In genomic region chr5:150168712-150169111, GRCm38 (mm10) we compare ENCODE assay signal across 7 mouse cellular contexts. TPM values are rescaled to one million over a fixed set of nuclear protein-coding genes. Genes with fewer than 3 reads are reported as not detected.
A peak's percentile ranks its signal among the peaks of the same experiment; 100 is the strongest.
DNase-seq lines count a peak whose midpoint lies in the region; TF ChIP-seq lines count a peak whose summit lies in the region.

No protein-coding gene starts in this region.

- no peak for TF ChIP-seq POLR2A in bone marrow, adult 2 months (IDR thresholded peaks at IDR 0.05; ENCODE audit: borderline replicate concordance, control insufficient read depth, low read depth, low read length)
- no peak for TF ChIP-seq POLR2A in embryonic fibroblast, embryonic 13.5 days (IDR thresholded peaks at IDR 0.05; ENCODE audit: low read depth, low read length)

- H3K27ac ChIP-seq in ES-E14 (ENCODE audit: insufficient read depth, low read depth, low read length, poor library complexity, severe bottlenecking) = no peak overlapping the region
- no peak overlapping the region for H3K27ac ChIP-seq in bone marrow, adult 2 months (ENCODE audit: control insufficient read depth, insufficient read depth, low read depth, low read length, poor library complexity)
- H3K27ac ChIP-seq in embryonic fibroblast, embryonic 13.5 days (ENCODE audit: insufficient read depth, low read length) = no peak overlapping the region

- in situ Hi-C loops in ES-E14 (cut with MboI; ENCODE audit: low sequenced_read_pairs in 2 of 2, unreplicated experiment in 2 of 2) = no loop called here

- H3K4me1 ChIP-seq in ES-E14 (ENCODE audit: control insufficient read depth in 2 of 2, insufficient read depth in 2 of 2, low read length in 2 of 2, poor library complexity in 1 of 2) = peaks cover 2% of the 10 kb centered on the region in 2 experiments; a peak in 2 of 4 replicates
- H3K4me1 ChIP-seq in bone marrow, adult 2 months (ENCODE audit: control insufficient read depth, insufficient read depth, low read length) = no peaks in the 10 kb centered on the region; the same call in 1 of the 2 replicates
- H3K4me1 ChIP-seq in embryonic fibroblast, embryonic 13.5 days (ENCODE audit: control insufficient read depth, insufficient read depth, low read length) = no peaks in the 10 kb centered on the region

- WGBS in bone marrow, adult 2 months = 3% methylated on average over 9 of the region's 9 CpGs
- WGBS in large intestine, adult 2 months = 4% methylated on average over 9 of the region's 9 CpGs

- H3K9me3 ChIP-seq in ES-E14 (ENCODE audit: control insufficient read depth, insufficient read depth, low read depth, low read length) = no peaks in the 10 kb centered on the region

- TF ChIP-seq CTCF in bone marrow, adult 2 months (IDR thresholded peaks at IDR 0.05; ENCODE audit: control insufficient read depth, insufficient read depth, low read length) = peak; percentile 85
- TF ChIP-seq CTCF in embryonic fibroblast, embryonic 13.5 days (IDR thresholded peaks at IDR 0.05; ENCODE audit: borderline replicate concordance, insufficient read depth, low read length) = peak; percentile 77

- no peak overlapping the region for H3K9ac ChIP-seq in ES-E14 (ENCODE audit: insufficient read depth, low read depth, low read length, poor library complexity, severe bottlenecking)

- H3K4me3 ChIP-seq in ES-E14 (ENCODE audit: insufficient read depth in 1 of 2, low read depth in 1 of 2, low read length in 2 of 2, poor library complexity in 1 of 2, severe bottlenecking in 1 of 2) = no peak overlapping the region
- no peak overlapping the region for H3K4me3 ChIP-seq in bone marrow, adult 2 months (replicated peaks; ENCODE audit: control insufficient read depth, low read depth, low read length)
- H3K4me3 ChIP-seq in embryonic fibroblast, embryonic 13.5 days (ENCODE audit: insufficient read depth, low read length) = no peak overlapping the region

- DNase-seq in ES-E14 (ENCODE audit: low read depth, low spot score) = peak; percentile 60
- peak; percentile 78 for DNase-seq in heart, postnatal 4 days
- DNase-seq in large intestine, adult 2 months (ENCODE audit: low read depth, low spot score) = peak; percentile 31
- DNase-seq in lung, postnatal 10 days = peak; percentile 76
- peak; percentile 87 for DNase-seq in retina, embryonic 14.5 days (ENCODE audit: low spot score)

- no peaks in the 10 kb centered on the region for H3K36me3 ChIP-seq in ES-E14 (ENCODE audit: control insufficient read depth, insufficient read depth, low read length, poor library complexity, severe bottlenecking)

TF ChIP-seq in ES-E14, 5 proteins besides CTCF, POLR2A, EP300 and RAD21:
- TF ChIP-seq CHD2 (IDR thresholded peaks at IDR 0.05; ENCODE audit: low read depth, low read length) (no peak), ZC3H11A (IDR thresholded peaks at IDR 0.05; ENCODE audit: borderline replicate concordance, low read depth, low read length) (peak; percentile 70; the same call in 1 of the 2 replicates), ZNF384 (IDR thresholded peaks at IDR 0.05; ENCODE audit: low read depth, low read length) (peak; percentile 67), HCFC1 (IDR thresholded peaks at IDR 0.05; ENCODE audit: borderline replicate concordance, insufficient read depth, low read length) (no peak), MAFK (IDR thresholded peaks at IDR 0.05; ENCODE audit: insufficient read depth, low read depth, low read length) (no peak)
TF ChIP-seq in ES-E14: peak in this region for 2.

RNA-seq across cellular contexts. Expression of gene Fry, which starts 50.3 kb away (rescaled TPM):
- 8.4 and 18.6 TPM in 2 replicates for total RNA-seq in ES-E14 (2012; rRNA removed)
- polyA plus RNA-seq in bone marrow, adult 2 months (2011; ENCODE audit: insufficient read depth, insufficient read length, low replicate concordance, missing spikeins) = 10.8 and 20.0 TPM in 2 replicates
- polyA plus RNA-seq in embryonic fibroblast, embryonic 13.5 days (2011; ENCODE audit: insufficient read length, low read depth, missing spikeins) = 1.3 and 2.9 TPM in 2 replicates
- total RNA-seq in heart, postnatal 4 days (2021) = 100 to 1,000 TPM; 169 to 174 TPM
- polyA plus RNA-seq in large intestine, adult 2 months (2012; rRNA removed) = 8.8 and 10.8 TPM in 2 replicates

Comparison
In these comparisons a context has a peak if more than half of its experiments do, and no peak if none do; other contexts are left out.
1. DNase-seq: peak in every context shown above with its lines; median percentile 87 in retina, embryonic 14.5 days; 78 in heart, postnatal 4 days; 76 in lung, postnatal 10 days; 60 in ES-E14; 31 in large intestine, adult 2 months.